Mouse (Mus musculus) CH12.LX (cell line): ENCODE data around the gene Hba-x.

Source experiments
- CHD2 ChIP-seq: IDR thresholded peaks from 2 replicates; pipeline ENCODE4 v1.6.1; 2011; ENCODE audit warnings: low read length, improper control_type of control experiment
- CTCF ChIP-seq, 2 experiments: IDR thresholded peaks in 1 of 2; conservative IDR thresholded peaks in 1 of 2; 2 replicates each; pipeline ENCODE4 v1.5.1; 2011 to 2012; ENCODE audit warnings: low read depth in 2 of 2, low read length in 2 of 2, improper control_type of control experiment in 1 of 2, inconsistent platforms in 1 of 2, mild to moderate bottlenecking in 1 of 2, moderate library complexity in 1 of 2
- GABPA ChIP-seq: IDR thresholded peaks from 2 replicates; pipeline ENCODE4 v1.6.1; 2012; ENCODE audit warnings: low read depth, low read length, improper control_type of control experiment, inconsistent platforms; ENCODE audit not compliant: insufficient replicate concordance
- MAX ChIP-seq: IDR thresholded peaks from 2 replicates; pipeline ENCODE4 v1.6.1; 2011; ENCODE audit warnings: low read length, improper control_type of control experiment
- NELFE ChIP-seq: IDR thresholded peaks from 2 replicates; pipeline ENCODE4 v1.6.1; 2011; ENCODE audit warnings: low read depth, low read length, improper control_type of control experiment
- POLR2A ChIP-seq: IDR thresholded peaks from 2 replicates; pipeline ENCODE4 v1.6.1; 2011; ENCODE audit warnings: low read depth, mild to moderate bottlenecking, improper control_type of control experiment, low read length
- POLR2AphosphoS2 ChIP-seq: IDR thresholded peaks from 2 replicates; pipeline ENCODE4 v1.6.1; 2011; ENCODE audit warnings: low read depth, low read length, improper control_type of control experiment
- UBTF ChIP-seq: IDR thresholded peaks from 2 replicates; pipeline ENCODE4 v1.6.1; 2012; ENCODE audit warnings: low read depth, mild to moderate bottlenecking, inconsistent platforms, low read length, improper control_type of control experiment, moderate library complexity
- USF2 ChIP-seq: conservative IDR thresholded peaks from 2 replicates; pipeline ENCODE4 v1.6.1; 2011; ENCODE audit warnings: low read depth, low read length, improper control_type of control experiment
- ZMIZ1 ChIP-seq: IDR thresholded peaks from 2 replicates; pipeline ENCODE4 v1.6.1; 2012; ENCODE audit warnings: low read depth, mild to moderate bottlenecking, inconsistent platforms, low read length, improper control_type of control experiment

DNA sequence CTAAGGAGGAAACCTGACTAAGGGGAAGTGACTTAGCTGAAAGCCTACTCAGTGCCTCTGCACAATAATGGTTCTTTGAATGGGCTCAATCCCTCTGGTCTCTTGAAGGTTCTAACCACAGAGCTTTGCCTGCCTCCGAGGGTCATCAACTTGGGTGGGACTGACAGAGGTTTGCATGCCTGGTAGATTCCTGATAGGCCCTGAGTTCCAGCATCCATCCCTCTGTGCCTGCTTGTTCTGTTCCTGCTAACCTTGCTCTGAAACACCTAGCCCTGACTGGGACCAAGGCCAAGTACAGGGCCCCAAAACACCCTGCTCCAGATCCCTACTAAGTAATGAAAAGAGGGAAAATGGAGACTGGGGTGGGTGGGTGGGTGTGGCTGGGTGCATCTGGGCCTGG, 27.3 kb downstream of the Hba-x start:
- no peak for TF ChIP-seq CHD2
- no peak for TF ChIP-seq POLR2A
- no peak for TF ChIP-seq CTCF (conservative IDR thresholded peaks at IDR 0.05 in 1 of 2, IDR thresholded peaks at IDR 0.05 in 1 of 2; ENCODE audit: low read depth in 2 of 2, low read length in 2 of 2)
- TF ChIP-seq POLR2AphosphoS2 = no peak
- no peak for TF ChIP-seq MAX
- TF ChIP-seq ZMIZ1 = no peak
- TF ChIP-seq GABPA = no peak
- no peak for TF ChIP-seq NELFE
- TF ChIP-seq UBTF = no peak
- TF ChIP-seq USF2 = no peak
